Mouse (Mus musculus) bone marrow, adult 2 months (tissue): ENCODE data around the gene Lamb1. TPM values are rescaled to one million over a fixed set of nuclear protein-coding genes. Genes with fewer than 3 reads are reported as not detected.

Source experiments
- H3K27ac ChIP-seq: fragments of 200-500 bp; 2 replicates; pipeline ENCODE4 v1.5.1; 2012; ENCODE audit warnings: low read depth, mild to moderate bottlenecking, control low read depth, inconsistent platforms, low read length; ENCODE audit not compliant: control insufficient read depth, poor library complexity, insufficient read depth
- H3K4me1 ChIP-seq: fragments of 200-500 bp; 2 replicates; pipeline ENCODE4 v1.6.1; 2011; ENCODE audit warnings: low read length; ENCODE audit not compliant: control insufficient read depth, insufficient read depth
- H3K4me3 ChIP-seq: fragments of 200-500 bp; replicated peaks from 2 replicates; pipeline ENCODE3; 2011; ENCODE audit warnings: mild to moderate bottlenecking, low read depth, low read length, control low read depth; ENCODE audit not compliant: control insufficient read depth
- CTCF ChIP-seq: fragments of 200-500 bp; IDR thresholded peaks from 2 replicates; pipeline ENCODE4 v1.5.1; 2011; ENCODE audit warnings: low read length, control low read depth; ENCODE audit not compliant: control insufficient read depth, insufficient read depth
- POLR2A ChIP-seq: fragments of 200-500 bp; IDR thresholded peaks from 2 replicates; pipeline ENCODE4 v1.6.1; 2011; ENCODE audit warnings: low read depth, mild to moderate bottlenecking, control low read depth, low read length, borderline replicate concordance; ENCODE audit not compliant: control insufficient read depth
- WGBS: fragments of 180-500 bp; shearing (Covaris S2); methylation state at CpG from one replicate; pipeline ENCODE4 v1.1.7; 2018; 5-methylcytosine and 5-hydroxymethylcytosine counted together
- polyA plus RNA-seq: library from polyadenylated mRNA; stranded (reverse); fragments of >200 nt; gene quantifications from 2 replicates; pipeline ENCODE4 v1.2.4, GENCODE M21; 2011; ENCODE audit warnings: low replicate concordance; ENCODE audit not compliant: missing spikeins, insufficient read depth, insufficient read length

Gene Lamb1
- polyA plus RNA-seq, 1 experiment = 4.8 TPM

- TF ChIP-seq POLR2A = no peak
- WGBS = 70% methylated on average over 4 of the region's 4 CpGs
- Histone ChIP-seq H3K4me1 (peaks cover 2% of the 10 kb centered on the region; the same call in 1 of the 2 replicates), H3K4me3 (no peak overlapping the region), H3K27ac (no peak overlapping the region)
Measured at GRCm38 (mm10) chr12:31375283-31375615, 110.2 kb downstream of the Lamb1 start.

- no peak overlapping the region for H3K27ac ChIP-seq
- no peak for TF ChIP-seq POLR2A
- no peak for TF ChIP-seq CTCF
- peaks cover 2% of the 10 kb centered on the region; the same call in 1 of the 2 replicates for H3K4me1 ChIP-seq
- WGBS = 17% methylated on average over 13 of the region's 13 CpGs
- no peak overlapping the region for H3K4me3 ChIP-seq
Measured at GRCm38 (mm10) chr12:31376326-31376950, 111.4 kb downstream of the Lamb1 start.

- Histone ChIP-seq H3K4me1 (peaks cover 2% of the 10 kb centered on the region; the same call in 1 of the 2 replicates), H3K4me3 (no peak overlapping the region), H3K27ac (no peak overlapping the region)
- 71% methylated on average over 11 of the region's 11 CpGs for WGBS
- TF ChIP-seq POLR2A (no peak), CTCF (no peak)
Measured at GRCm38 (mm10) chr12:31377241-31377640, 112.2 kb downstream of the Lamb1 start.

Other genes starting within 250 kb of the Lamb1 start
- gene Fam110c, start 191.4 kb upstream of the Lamb1 start, polyA plus RNA-seq = 0.47 TPM in 1 of 2 replicates, not detected in the other
- not detected in 2 replicates for gene Gm6993, start 24.5 kb upstream of the Lamb1 start, polyA plus RNA-seq
- gene Dld, start 86.2 kb downstream of the Lamb1 start, polyA plus RNA-seq = 28.1 and 46.6 TPM in 2 replicates
- gene Slc26a3, start 125.6 kb downstream of the Lamb1 start, polyA plus RNA-seq = 2.9 and 6.1 TPM in 2 replicates
- 6.1 and 7.7 TPM in 2 replicates for gene Cbll1, start 234.4 kb downstream of the Lamb1 start, polyA plus RNA-seq